Mouse (Mus musculus) ZHBTc4 (cell line): ENCODE measurements around the gene Fbxw7.
A peak's percentile ranks its signal among the peaks of the same experiment; 100 is the strongest.

Experiments
- DNase-seq: peaks from one replicate; pipeline ENCODE4 v3.0.0-alpha.2; 2011; ENCODE audit warnings: low read depth, low spot score

The Fbxw7 gene

GRCm38 (mm10) chr3:84951698-84952097 lies 136.6 kb downstream of the Fbxw7 start:
- DNase-seq: no peak

GRCm38 (mm10) chr3:84952135-84952534 lies 137.1 kb downstream of the Fbxw7 start:
- DNase-seq: peak; percentile 86

- DNase-seq: no peak
Measured at GRCm38 (mm10) chr3:84952585-84953187, 137.6 kb downstream of the Fbxw7 start.

GRCm38 (mm10) chr3:84955011-84955775 lies 140.1 kb downstream of the Fbxw7 start:
- no peak for DNase-seq

- DNase-seq: no peak
Measured at GRCm38 (mm10) chr3:84955857-84956256, 140.8 kb downstream of the Fbxw7 start.

- no peak for DNase-seq
Measured at GRCm38 (mm10) chr3:84965156-84965555, 150.1 kb downstream of the Fbxw7 start.

- no peak for DNase-seq
Measured at GRCm38 (mm10) chr3:84967364-84967763, 152.3 kb downstream of the Fbxw7 start.

- peak; percentile 89 for DNase-seq
Measured at GRCm38 (mm10) chr3:84971561-84971960, 156.5 kb downstream of the Fbxw7 start.

GRCm38 (mm10) chr3:84972881-84973280 lies 157.8 kb downstream of the Fbxw7 start:
- no peak for DNase-seq

GRCm38 (mm10) chr3:84974193-84974592 lies 159.1 kb downstream of the Fbxw7 start:
- DNase-seq: no peak

GRCm38 (mm10) chr3:84978676-84979075 lies 163.6 kb downstream of the Fbxw7 start:
- DNase-seq: no peak

GRCm38 (mm10) chr3:84980158-84980557 lies 165.1 kb downstream of the Fbxw7 start:
- no peak for DNase-seq

GRCm38 (mm10) chr3:84982688-84983087 lies 167.6 kb downstream of the Fbxw7 start:
- no peak for DNase-seq

GRCm38 (mm10) chr3:84985121-84985625 lies 170.1 kb downstream of the Fbxw7 start:
- DNase-seq: no peak

- DNase-seq: no peak
Measured at GRCm38 (mm10) chr3:84988880-84989279, 173.8 kb downstream of the Fbxw7 start.

GRCm38 (mm10) chr3:85005257-85005656 lies 190.2 kb downstream of the Fbxw7 start:
- no peak for DNase-seq

GRCm38 (mm10) chr3:85012889-85013288 lies 197.8 kb downstream of the Fbxw7 start:
- DNase-seq: no peak

- DNase-seq: no peak
Measured at GRCm38 (mm10) chr3:85015667-85016066, 200.6 kb downstream of the Fbxw7 start.

- DNase-seq: no peak
Measured at GRCm38 (mm10) chr3:85020137-85020536, 205.1 kb downstream of the Fbxw7 start.

- DNase-seq: no peak
Measured at GRCm38 (mm10) chr3:85021816-85022215, 206.7 kb downstream of the Fbxw7 start.

GRCm38 (mm10) chr3:85022800-85023199 lies 207.7 kb downstream of the Fbxw7 start:
- DNase-seq: peak; percentile 25

- DNase-seq: no peak
Measured at GRCm38 (mm10) chr3:85024237-85024636, 209.2 kb downstream of the Fbxw7 start.
